Mouse (Mus musculus): Measurements from ENCODE around the gene Inpp1. TPM values are rescaled to one million over a fixed set of nuclear protein-coding genes. Genes with fewer than 3 reads are reported as not detected.

The Inpp1 gene
- total RNA-seq, 2 experiments from 2014 or later: 26.1 to 26.3 TPM

- DNase-seq (ENCODE audit: low spot score in 2 of 2): no peak
Observed at GRCm38 (mm10) chr1:52793692-52794091, 23.8 kb downstream of the Inpp1 start.

GRCm38 (mm10) chr1:52792701-52793100 lies 24.8 kb downstream of the Inpp1 start:
- DNase-seq (ENCODE audit: low spot score in 2 of 2): no peak

GRCm38 (mm10) chr1:52787254-52787653 lies 30.2 kb downstream of the Inpp1 start:
- DNase-seq (ENCODE audit: low spot score in 2 of 2): no peak

GRCm38 (mm10) chr1:52765176-52766111 lies 52.0 kb downstream of the Inpp1 start:
- DNase-seq (ENCODE audit: low spot score in 2 of 2): no peak

- DNase-seq (ENCODE audit: low spot score in 2 of 2): no peak
Observed at GRCm38 (mm10) chr1:52763894-52764809, 53.3 kb downstream of the Inpp1 start.

GRCm38 (mm10) chr1:52758174-52758573 lies 59.3 kb downstream of the Inpp1 start:
- DNase-seq (ENCODE audit: low spot score in 2 of 2): no peak

DNA sequence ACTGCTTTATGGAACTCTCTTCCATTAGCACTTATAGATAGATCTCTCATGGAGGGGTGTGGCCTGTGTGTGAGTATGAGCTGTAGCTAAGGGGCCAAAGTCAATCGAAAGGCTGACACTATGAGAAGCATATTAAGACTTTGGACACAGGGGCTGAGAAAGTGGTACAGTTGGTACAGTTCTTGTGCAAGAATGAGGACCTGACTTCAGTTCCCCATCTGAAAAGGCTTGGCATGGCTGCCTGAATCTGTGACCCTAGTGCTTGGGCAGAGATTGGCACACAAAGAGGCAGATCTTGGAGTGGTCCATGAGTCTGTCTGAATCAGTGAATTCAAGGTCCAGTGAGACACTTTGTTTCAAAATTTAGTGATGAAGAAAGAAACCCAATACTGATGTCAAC lies 63.2 kb downstream of the Inpp1 start:
- no peak for DNase-seq (ENCODE audit: low spot score in 2 of 2)

DNA sequence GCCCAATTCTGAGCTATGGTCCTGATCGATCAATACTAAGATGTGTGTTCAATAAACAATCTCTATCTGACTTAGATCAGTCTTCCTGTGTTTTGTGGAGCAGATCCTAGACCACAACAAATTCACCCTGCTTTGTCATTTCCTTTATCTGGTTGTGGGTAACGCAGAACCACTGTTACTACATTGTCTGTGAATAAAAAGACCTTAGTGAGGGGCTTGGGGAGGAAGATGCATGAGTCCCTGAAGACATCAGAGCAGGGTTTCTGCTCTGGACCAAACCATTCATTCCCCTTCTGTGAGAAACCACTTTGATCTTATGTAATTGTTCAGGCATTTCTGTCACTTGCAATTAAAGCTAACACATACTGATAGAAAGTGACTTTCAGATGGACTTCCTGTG lies 63.7 kb downstream of the Inpp1 start:
- DNase-seq (ENCODE audit: low spot score in 2 of 2): no peak

- DNase-seq (ENCODE audit: low spot score in 2 of 2): no peak
Observed at GRCm38 (mm10) chr1:52752706-52753105, 64.8 kb downstream of the Inpp1 start.

GRCm38 (mm10) chr1:52751634-52752033 lies 65.9 kb downstream of the Inpp1 start:
- no peak for DNase-seq (ENCODE audit: low spot score in 2 of 2)

GRCm38 (mm10) chr1:52749978-52750377 lies 67.5 kb downstream of the Inpp1 start:
- no peak for DNase-seq (ENCODE audit: low spot score in 2 of 2)

DNA sequence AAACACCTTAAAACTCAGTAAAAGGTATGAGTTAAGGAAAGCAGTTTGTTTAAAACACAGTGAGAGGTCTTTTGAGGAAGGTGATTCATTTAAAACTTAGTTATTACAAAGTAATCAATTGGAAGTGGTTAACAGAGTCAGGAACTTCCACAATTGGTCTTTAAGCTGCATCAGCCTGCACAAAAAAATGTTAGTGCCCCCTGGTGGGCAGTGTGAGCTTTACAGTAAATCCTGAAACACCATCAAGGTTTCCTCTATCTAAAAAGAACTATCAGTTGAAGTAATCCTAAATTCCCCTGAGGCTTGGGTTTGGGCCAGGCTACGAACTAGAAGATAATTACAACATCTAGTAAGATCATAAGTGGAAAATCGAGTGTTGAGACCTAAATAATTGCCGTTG lies 69.2 kb downstream of the Inpp1 start:
- peak; percentile 39 to 41 for DNase-seq (ENCODE audit: low spot score in 2 of 2)

DNA sequence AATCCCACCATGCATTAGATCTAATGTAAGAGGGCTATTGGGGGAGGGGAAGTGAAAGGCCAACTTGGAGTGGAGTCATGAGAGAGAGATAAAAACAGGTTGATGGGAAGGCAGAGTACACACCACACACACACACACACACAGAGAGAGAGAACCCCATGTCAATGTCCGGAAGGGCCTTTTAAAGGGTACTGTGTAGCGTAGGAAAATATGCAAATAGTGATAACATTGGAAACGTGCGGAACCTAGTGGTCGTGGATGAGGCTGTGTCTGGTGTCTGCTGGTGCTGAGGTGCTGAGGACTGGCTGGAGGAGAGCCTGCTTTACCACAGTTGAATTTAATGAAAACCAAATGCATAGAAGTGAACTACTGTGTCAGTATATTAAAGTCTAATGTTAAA lies 74.9 kb downstream of the Inpp1 start:
- DNase-seq (ENCODE audit: low spot score in 2 of 2): no peak

Other genes with a start within 250 kb of the Inpp1 start
- gene Nemp2, start 187.0 kb downstream of the Inpp1 start, total RNA-seq (2021): 1 to 10 TPM; 9.2 to 9.8 TPM
- gene Mfsd6, start 90.2 kb downstream of the Inpp1 start, total RNA-seq (2021): 10 to 100 TPM; 23.6 to 25.1 TPM
- gene Hibch, start 27.2 kb upstream of the Inpp1 start, total RNA-seq (2021): 10 to 100 TPM; 46.3 to 53.0 TPM
- 1 to 10 TPM; 1.1 to 2.1 TPM for gene 1700019D03Rik, start 202.5 kb upstream of the Inpp1 start, total RNA-seq (2021)
- under 1 TPM; 0.59 to 0.70 TPM for gene Mstn, start 244.0 kb upstream of the Inpp1 start, total RNA-seq (2021)

All from adrenal gland, postnatal 4 days (tissue).